Mouse (Mus musculus) stomach, embryonic 14.5 days (tissue): Measurements from ENCODE around the gene Gja8. TPM values are rescaled to one million over a fixed set of nuclear protein-coding genes. Genes with fewer than 3 reads are reported as not detected.

Experiments
- ATAC-seq: fragments of 200-750 bp; cut with Nextera tagmentation; 2 replicates; pipeline ENCODE4 v1.8.0; 2017; ENCODE audit warnings: low read depth, moderate TSS enrichment; ENCODE audit not compliant: insufficient number of reproducible peaks, insufficient read depth, low FRiP score
- H3K27ac ChIP-seq: fragments of 300-500 bp; sonication (generic); 2 replicates; pipeline ENCODE4 v1.5.1; 2014; ENCODE audit warnings: mild to moderate bottlenecking, low read length, moderate library complexity, mixed read lengths
- H3K27me3 ChIP-seq: fragments of 300-500 bp; sonication (generic); 2 replicates; pipeline ENCODE4 v1.6.1; 2014; ENCODE audit warnings: low read length, control low read depth, mixed read lengths; ENCODE audit not compliant: control insufficient read depth, insufficient read depth
- H3K36me3 ChIP-seq: fragments of 300-500 bp; sonication (generic); 2 replicates; pipeline ENCODE4 v1.6.1; 2014; ENCODE audit warnings: mild to moderate bottlenecking, control low read depth, low read length, moderate library complexity, mixed read lengths; ENCODE audit not compliant: control insufficient read depth, insufficient read depth
- H3K4me1 ChIP-seq: fragments of 300-500 bp; sonication (generic); 2 replicates; pipeline ENCODE4 v1.6.1; 2014; ENCODE audit warnings: low read length, control low read depth, mixed read lengths; ENCODE audit not compliant: control insufficient read depth, insufficient read depth
- H3K4me2 ChIP-seq: fragments of 300-500 bp; sonication (generic); replicated peaks from 2 replicates; pipeline ENCODE4 v1.6.1; 2014; ENCODE audit warnings: low read depth, low read length, control low read depth
- H3K4me3 ChIP-seq: fragments of 300-500 bp; sonication (generic); 2 replicates; pipeline ENCODE4 v1.5.1; 2014; ENCODE audit warnings: low read depth, low read length, control low read depth
- H3K9ac ChIP-seq: fragments of 300-500 bp; sonication (generic); replicated peaks from 2 replicates; pipeline ENCODE4 v1.6.1; 2014; ENCODE audit warnings: low read depth, mild to moderate bottlenecking, control low read depth, low read length, moderate library complexity, mixed read lengths
- H3K9me3 ChIP-seq: fragments of 300-500 bp; sonication (generic); 2 replicates; pipeline ENCODE4 v1.6.1; 2016; ENCODE audit warnings: low read depth, low read length, control low read depth; ENCODE audit not compliant: control insufficient read depth
- WGBS: fragments of 180-500 bp; shearing (Covaris S2); extraction: QIAGEN DNeasy Blood & Tissue Kit; methylation state at CpG from one replicate; pipeline ENCODE4 v1.1.7; 2014; 5-methylcytosine and 5-hydroxymethylcytosine counted together
- polyA plus RNA-seq: library from polyadenylated mRNA; unstranded; fragments of >200 nt; fragmentation: Nextera tagmentation; extraction: Ambion mirVana; gene quantifications from 2 replicates; pipeline ENCODE4 v1.2.1, GENCODE M21; 2014

Gja8 gene
- polyA plus RNA-seq, 1 experiment from 2014 or later, result not detected

GRCm38 (mm10) chr3:96871070-96871469 is 54.8 kb downstream of the Gja8 start:
- no peaks in the 10 kb centered on the region for H3K4me1 ChIP-seq
- H3K9me3 ChIP-seq, result no peaks in the 10 kb centered on the region
- 93% methylated on average over 8 of the region's 8 CpGs for WGBS
- H3K27ac ChIP-seq, result no peak overlapping the region
- no peak overlapping the region for H3K4me3 ChIP-seq
- no peak overlapping the region for H3K4me2 ChIP-seq
- no peaks in the 10 kb centered on the region for H3K27me3 ChIP-seq
- no peak overlapping the region for H3K9ac ChIP-seq
- peaks cover 47% of the 10 kb centered on the region for H3K36me3 ChIP-seq
- no peak for ATAC-seq

DNA sequence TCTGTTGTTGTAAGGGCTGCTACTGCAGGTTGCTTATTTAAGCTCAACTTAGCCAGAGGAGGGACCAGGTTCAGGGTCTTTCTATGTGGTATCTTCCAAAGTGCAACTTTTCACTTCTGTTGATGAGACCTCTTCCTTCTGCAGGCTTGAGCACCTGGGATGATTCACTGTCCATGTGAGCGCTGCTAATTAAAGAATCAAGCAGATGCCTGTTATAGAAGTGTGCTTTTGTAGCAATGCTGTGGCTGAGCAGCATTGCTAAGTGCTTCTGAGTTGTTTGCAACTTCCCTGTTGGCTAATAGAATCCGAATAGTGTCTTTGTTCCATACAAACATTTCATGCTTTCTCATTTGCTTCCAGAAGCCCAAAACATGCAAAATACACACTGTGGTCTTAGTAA is 55.5 kb downstream of the Gja8 start:
- no peaks in the 10 kb centered on the region for H3K27me3 ChIP-seq
- no peaks in the 10 kb centered on the region for H3K9me3 ChIP-seq
- H3K9ac ChIP-seq, result no peak overlapping the region
- H3K4me3 ChIP-seq, result no peak overlapping the region
- WGBS, result 92% methylated on average over 2 of the region's 2 CpGs
- no peak overlapping the region for H3K4me2 ChIP-seq
- peaks cover 41% of the 10 kb centered on the region for H3K36me3 ChIP-seq
- no peaks in the 10 kb centered on the region for H3K4me1 ChIP-seq
- ATAC-seq, result no peak
- H3K27ac ChIP-seq, result no peak overlapping the region

DNA sequence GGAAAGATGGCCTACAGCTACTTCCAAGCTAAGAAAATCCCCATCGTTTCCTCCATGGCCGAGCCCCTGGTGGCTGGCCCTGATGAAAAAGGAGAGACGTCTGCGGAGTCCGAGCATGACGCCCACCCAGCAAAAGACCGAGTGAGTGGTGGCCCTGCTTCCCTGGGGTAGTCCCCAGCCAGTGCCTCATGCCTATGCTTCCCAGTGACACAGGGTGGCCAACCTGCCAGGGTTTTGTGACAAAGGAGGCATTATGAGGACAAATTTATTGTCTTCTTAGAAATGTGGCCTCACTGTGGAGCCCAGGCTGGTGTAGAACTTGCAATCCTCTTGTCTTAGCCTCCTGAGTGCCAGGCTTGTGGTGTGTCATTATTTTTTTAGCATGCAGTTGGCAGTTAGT is 56.7 kb downstream of the Gja8 start:
- H3K36me3 ChIP-seq, result peaks cover 34% of the 10 kb centered on the region
- H3K9ac ChIP-seq, result no peak overlapping the region
- no peak overlapping the region for H3K27ac ChIP-seq
- H3K4me3 ChIP-seq, result no peak overlapping the region
- no peak for ATAC-seq
- no peaks in the 10 kb centered on the region for H3K27me3 ChIP-seq
- no peak overlapping the region for H3K4me2 ChIP-seq
- H3K4me1 ChIP-seq, result no peaks in the 10 kb centered on the region
- H3K9me3 ChIP-seq, result no peaks in the 10 kb centered on the region
- WGBS, result 95% methylated on average over 7 of the region's 7 CpGs

GRCm38 (mm10) chr3:96868566-96868965 is 57.3 kb downstream of the Gja8 start:
- no peak overlapping the region for H3K27ac ChIP-seq
- 92% methylated on average over 8 of the region's 8 CpGs for WGBS
- H3K36me3 ChIP-seq, result peaks cover 30% of the 10 kb centered on the region
- no peak overlapping the region for H3K4me3 ChIP-seq
- H3K9me3 ChIP-seq, result no peaks in the 10 kb centered on the region
- no peak overlapping the region for H3K9ac ChIP-seq
- H3K27me3 ChIP-seq, result no peaks in the 10 kb centered on the region
- no peak overlapping the region for H3K4me2 ChIP-seq
- ATAC-seq, result no peak
- no peaks in the 10 kb centered on the region for H3K4me1 ChIP-seq

DNA sequence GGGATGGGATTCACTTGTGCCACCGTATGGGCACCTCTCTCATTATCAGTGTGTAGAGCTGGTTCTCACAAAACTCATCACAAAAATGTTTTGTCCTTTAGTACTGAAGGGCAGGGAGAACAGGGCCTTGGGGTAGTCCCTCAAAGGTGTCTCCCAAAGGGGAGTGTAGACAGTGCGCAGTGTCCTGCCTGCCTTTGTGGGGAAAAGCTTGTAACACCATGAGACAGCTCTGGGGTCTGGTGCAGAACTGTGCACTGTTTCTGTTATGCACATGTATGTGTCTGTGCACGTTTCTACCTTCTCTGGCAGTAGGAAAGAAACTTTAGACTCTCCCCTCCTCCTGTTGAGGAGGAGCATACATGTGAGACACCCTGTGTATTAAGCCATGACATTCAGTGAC is 58.0 kb downstream of the Gja8 start:
- H3K4me1 ChIP-seq, result no peaks in the 10 kb centered on the region
- no peaks in the 10 kb centered on the region for H3K9me3 ChIP-seq
- H3K27ac ChIP-seq, result no peak overlapping the region
- H3K9ac ChIP-seq, result no peak overlapping the region
- no peak overlapping the region for H3K4me3 ChIP-seq
- peaks cover 25% of the 10 kb centered on the region for H3K36me3 ChIP-seq
- WGBS, result 88% methylated on average over 3 of the region's 3 CpGs
- ATAC-seq, result no peak
- no peaks in the 10 kb centered on the region for H3K27me3 ChIP-seq
- no peak overlapping the region for H3K4me2 ChIP-seq

Other genes starting within 250 kb of the Gja8 start
- gene Pias3, start 229.6 kb downstream of the Gja8 start, polyA plus RNA-seq, result 52.6 and 59.4 TPM in 2 replicates
- 8.7 and 9.3 TPM in 2 replicates for gene Nudt17, start 217.5 kb downstream of the Gja8 start, polyA plus RNA-seq
- 31.8 and 32.5 TPM in 2 replicates for gene Polr3c, start 198.4 kb downstream of the Gja8 start, polyA plus RNA-seq
- 41.1 and 42.1 TPM in 2 replicates for gene Rnf115, start 198.4 kb downstream of the Gja8 start, polyA plus RNA-seq
- gene Pdzk1, start 96.7 kb downstream of the Gja8 start, polyA plus RNA-seq, result 0.28 TPM in 1 of 2 replicates, not detected in the other
- 0.31 and 0.32 TPM in 2 replicates for gene Cd160, start 96.7 kb downstream of the Gja8 start, polyA plus RNA-seq
- gene Gja5, start 21.3 kb downstream of the Gja8 start, polyA plus RNA-seq, result 4.6 and 5.1 TPM in 2 replicates
- gene Gpr89, start 20.7 kb downstream of the Gja8 start, polyA plus RNA-seq, result 46.6 TPM in 2 replicates
- gene Acp6, start 232.8 kb upstream of the Gja8 start, polyA plus RNA-seq, result 48.4 and 51.9 TPM in 2 replicates